Mouse (Mus musculus): ENCODE results near the gene Mat2b. TPM values are rescaled to one million over a fixed set of nuclear protein-coding genes. Genes with fewer than 3 reads are reported as not detected.

The Mat2b gene
- total and polyA plus RNA-seq, 3 experiments: 97.6 to 188 (median 105) TPM

GRCm38 (mm10) chr11:40733339-40734174 lies 38.6 kb upstream of the Mat2b start, which contains the start of the genes Hmmr and Nudcd2:
Gene Hmmr (minus strand): TSS chr11:40733422.
Gene Nudcd2 (plus strand): TSS chr11:40733667.
- Histone ChIP-seq H3K9ac (ENCODE audit: control insufficient read depth, low read depth, low read length, poor library complexity, severe bottlenecking) (peak within 1 kb of the TSS; percentile 92), H3K4me3 (ENCODE audit: control insufficient read depth in 1 of 2, insufficient read depth in 1 of 2, low read depth in 2 of 2, low read length in 2 of 2) (peak within 1 kb of the TSS; percentile 85 to 97), H3K36me3 (ENCODE audit: control insufficient read depth in 1 of 2, insufficient read depth in 2 of 2, low read length in 2 of 2) (peaks cover 33 to 36% of the 10 kb centered on the region in 2 experiments), H3K27ac (ENCODE audit: control insufficient read depth, low read depth, low read length) (peak within 1 kb of the TSS; percentile 94), H3K4me1 (ENCODE audit: control insufficient read depth in 1 of 2, insufficient read depth in 2 of 2, low read length in 2 of 2) (peaks cover 2 to 13% of the 10 kb centered on the region in 2 experiments; a peak in 2 of 4 replicates), H3K79me2 (ENCODE audit: control insufficient read depth, insufficient read depth, low read length, poor library complexity) (peaks cover 47% of the 10 kb centered on the region), H3K9me3 (replicated peaks; ENCODE audit: insufficient read depth, low read length) (no peaks in the 10 kb centered on the region), H3K27me3 (ENCODE audit: control insufficient read depth in 1 of 2, insufficient read depth in 2 of 2, low read length in 2 of 2) (no peaks in the 10 kb centered on the region)
- TF ChIP-seq HCFC1 (IDR thresholded peaks at IDR 0.05; ENCODE audit: low read depth, low read length) (peak; percentile 91), TBP (IDR thresholded peaks at IDR 0.05; ENCODE audit: low read depth, low read length) (peak; percentile 92), TAL1 (IDR thresholded peaks at IDR 0.05; ENCODE audit: low read length) (no peak), POLR2A (IDR thresholded peaks at IDR 0.05; ENCODE audit: control insufficient read depth in 1 of 2, insufficient read depth in 1 of 2, low read depth in 1 of 2, low read length in 2 of 2, poor library complexity in 1 of 2) (peak; percentile 66 to 89; a peak in 3 of 4 replicates), MEF2A (IDR thresholded peaks at IDR 0.05; ENCODE audit: extremely low read depth, insufficient replicate concordance, low read depth, low read length, poor library complexity, severe bottlenecking) (no peak), NRF1 (IDR thresholded peaks at IDR 0.05; ENCODE audit: insufficient read depth, low read depth, low read length, poor library complexity, severe bottlenecking) (peak; percentile 76), GABPA (IDR thresholded peaks at IDR 0.05; ENCODE audit: low read depth, low read length) (no peak), ZKSCAN1 (IDR thresholded peaks at IDR 0.05; ENCODE audit: low read depth, low read length) (no peak), ZC3H11A (IDR thresholded peaks at IDR 0.05; ENCODE audit: low read depth, low read length) (no peak), EP300 (IDR thresholded peaks at IDR 0.05; ENCODE audit: low read depth in 1 of 2, low read length in 2 of 2) (0 out of 4 replicates have a peak, but pooled peaks of 1 of the 2 experiments have one; percentile 6), MAZ (IDR thresholded peaks at IDR 0.05; ENCODE audit: low read depth, low read length) (no peak), CHD1 (IDR thresholded peaks at IDR 0.05; ENCODE audit: low read depth, low read length) (no peak), CHD2 (IDR thresholded peaks at IDR 0.05; ENCODE audit: low read length) (peak; percentile 85), SIN3A (IDR thresholded peaks at IDR 0.05; ENCODE audit: low read length) (peak; percentile 99), ETS1 (IDR thresholded peaks at IDR 0.05; ENCODE audit: low read depth, low read length) (0 out of 2 replicates have a peak, but pooled peaks have one; percentile 20), GATA1 (IDR thresholded peaks at IDR 0.05; ENCODE audit: low read depth, low read length) (no peak; the same call in none of the 2 replicates), ELF1 (IDR thresholded peaks at IDR 0.05; ENCODE audit: low read depth, low read length) (no peak), MXI1 (IDR thresholded peaks at IDR 0.05; ENCODE audit: low read depth, low read length) (peak; percentile 96), MAX (IDR thresholded peaks at IDR 0.05; ENCODE audit: low read length) (peak; percentile 85), MYC (IDR thresholded peaks at IDR 0.05; ENCODE audit: low read depth, low read length) (peak; percentile 91), E2F4 (IDR thresholded peaks at IDR 0.05; ENCODE audit: borderline replicate concordance, low read depth, low read length) (peak; percentile 84; the same call in 1 of the 2 replicates), NELFE (IDR thresholded peaks at IDR 0.05; ENCODE audit: low read depth, low read length) (peak; percentile 79), USF1 (IDR thresholded peaks at IDR 0.05; ENCODE audit: low read depth, low read length) (peak; percentile 60), TCF12 (IDR thresholded peaks at IDR 0.05; ENCODE audit: low read depth, low read length) (peak; percentile 45; the same call in 1 of the 2 replicates), ZMIZ1 (IDR thresholded peaks at IDR 0.05; ENCODE audit: low read depth, low read length) (peak; percentile 92), RCOR1 (IDR thresholded peaks at IDR 0.05; ENCODE audit: low read depth, low read length) (no peak), POLR2AphosphoS2 (IDR thresholded peaks at IDR 0.05; ENCODE audit: low read length) (peak; percentile 76), KAT2A (conservative IDR thresholded peaks at IDR 0.05; ENCODE audit: low read depth, low read length) (peak; percentile 70), POLR2AphosphoS5 (IDR thresholded peaks at IDR 0.05; ENCODE audit: borderline replicate concordance, low read depth, low read length) (no peak), JUND (IDR thresholded peaks at IDR 0.05; ENCODE audit: low read depth, low read length) (no peak)
- peak; percentile 100 for DNase-seq (ENCODE audit: low read depth, low spot score)

Data from MEL (cell line).